Mouse (Mus musculus) myocyte (in vitro differentiated cells): ENCODE measurements around the gene Gm21988.

Experiments
- MAX ChIP-seq: IDR thresholded peaks from one replicate; pipeline ENCODE4 v1.6.1; 2011; ENCODE audit warnings: low read depth, mild to moderate bottlenecking, control low read depth
- SRF ChIP-seq: IDR thresholded peaks from one replicate; pipeline ENCODE4 v1.6.1; 2011; ENCODE audit warnings: low read depth; ENCODE audit not compliant: control insufficient read depth, insufficient read length

GRCm38 (mm10) chr11:70242591-70242990, 3.0 kb upstream of the Gm21988 start:
- TF ChIP-seq MAX (no peak), SRF (no peak)
